Mouse (Mus musculus) bone marrow, adult 2 months (tissue): ENCODE data around the gene Cntn1. TPM values are rescaled to one million over a fixed set of nuclear protein-coding genes. Genes with fewer than 3 reads are reported as not detected.

ENCODE experiments used
- H3K27ac ChIP-seq: fragments of 200-500 bp; 2 replicates; pipeline ENCODE4 v1.5.1; 2012; ENCODE audit warnings: low read depth, mild to moderate bottlenecking, control low read depth, inconsistent platforms, low read length; ENCODE audit not compliant: control insufficient read depth, poor library complexity, insufficient read depth
- H3K4me1 ChIP-seq: fragments of 200-500 bp; 2 replicates; pipeline ENCODE4 v1.6.1; 2011; ENCODE audit warnings: low read length; ENCODE audit not compliant: control insufficient read depth, insufficient read depth
- H3K4me3 ChIP-seq: fragments of 200-500 bp; replicated peaks from 2 replicates; pipeline ENCODE3; 2011; ENCODE audit warnings: mild to moderate bottlenecking, low read depth, low read length, control low read depth; ENCODE audit not compliant: control insufficient read depth
- CTCF ChIP-seq: fragments of 200-500 bp; IDR thresholded peaks from 2 replicates; pipeline ENCODE4 v1.5.1; 2011; ENCODE audit warnings: low read length, control low read depth; ENCODE audit not compliant: control insufficient read depth, insufficient read depth
- POLR2A ChIP-seq: fragments of 200-500 bp; IDR thresholded peaks from 2 replicates; pipeline ENCODE4 v1.6.1; 2011; ENCODE audit warnings: low read depth, mild to moderate bottlenecking, control low read depth, low read length, borderline replicate concordance; ENCODE audit not compliant: control insufficient read depth
- WGBS: fragments of 180-500 bp; shearing (Covaris S2); methylation state at CpG from one replicate; pipeline ENCODE4 v1.1.7; 2018; 5-methylcytosine and 5-hydroxymethylcytosine counted together
- polyA plus RNA-seq: library from polyadenylated mRNA; stranded (reverse); fragments of >200 nt; gene quantifications from 2 replicates; pipeline ENCODE4 v1.2.4, GENCODE M21; 2011; ENCODE audit warnings: low replicate concordance; ENCODE audit not compliant: missing spikeins, insufficient read depth, insufficient read length

The Cntn1 gene
- polyA plus RNA-seq, 1 experiment, result not detected

DNA sequence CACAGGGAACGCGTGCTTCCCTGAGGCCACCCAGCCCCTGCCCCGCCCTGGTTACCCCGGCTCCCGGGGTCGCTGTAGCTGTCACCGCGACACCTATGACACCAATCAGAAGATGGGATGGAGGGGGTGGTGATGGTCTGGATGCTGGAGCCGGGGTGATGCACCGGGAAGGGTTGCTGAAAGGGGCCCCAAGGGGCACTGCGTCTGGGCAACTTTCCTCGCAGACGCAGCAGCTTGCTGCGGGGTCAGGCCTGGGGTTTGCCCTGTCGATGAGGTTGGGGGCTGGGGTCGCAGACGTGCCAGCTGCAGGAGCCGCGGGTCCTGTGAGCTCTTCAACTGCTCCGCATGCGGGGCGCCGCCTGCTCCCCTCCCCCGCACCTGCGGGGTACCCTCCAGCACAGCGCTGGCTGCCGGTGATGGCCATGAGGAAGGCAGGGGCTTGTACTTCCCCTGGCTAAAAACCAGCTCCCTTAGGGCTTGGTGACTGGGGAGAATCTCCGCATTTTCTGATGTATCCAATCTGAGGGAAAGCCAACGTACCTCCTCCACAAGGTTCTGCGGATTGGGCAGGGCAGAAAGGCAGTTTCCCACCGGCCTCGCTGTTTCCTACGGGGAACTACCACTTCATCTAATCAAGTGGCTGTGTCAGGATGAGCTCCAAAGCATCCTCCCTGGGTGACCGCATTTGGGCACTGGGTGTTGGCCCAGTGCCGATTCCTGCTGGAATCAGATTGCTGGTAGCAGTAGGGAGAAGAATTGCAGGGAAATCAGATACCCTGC lies 578 bp downstream of the Cntn1 start:
- TF ChIP-seq POLR2A (no peak), CTCF (no peak)
- Histone ChIP-seq H3K27ac (no peak overlapping the region; the same call in 1 of the 2 replicates), H3K4me3 (no peak overlapping the region), H3K4me1 (no peaks in the 10 kb centered on the region)
- 5% methylated on average over 34 of the region's 35 CpGs for WGBS

DNA sequence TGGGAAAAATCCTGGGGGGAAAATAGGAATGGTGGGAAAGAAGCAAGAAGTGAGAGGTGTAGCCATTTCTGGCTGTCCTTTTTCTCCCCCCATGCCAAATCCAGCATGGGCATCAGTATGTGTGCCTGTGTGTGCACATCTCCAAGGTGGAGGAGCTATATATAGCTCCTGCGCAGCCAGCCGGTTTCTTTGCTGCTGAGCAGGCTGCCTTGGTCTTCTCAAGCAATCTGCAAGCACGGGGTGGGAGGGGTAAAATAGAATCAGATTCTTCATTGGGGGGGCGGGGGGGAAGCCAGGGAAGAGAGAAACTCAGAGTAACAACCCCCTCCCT lies 1.1 kb downstream of the Cntn1 start:
- H3K4me1 ChIP-seq, result no peaks in the 10 kb centered on the region
- no peak overlapping the region for H3K4me3 ChIP-seq
- no peak for TF ChIP-seq POLR2A
- WGBS, result 25% methylated on average over 4 of the region's 4 CpGs
- H3K27ac ChIP-seq, result no peak overlapping the region

DNA sequence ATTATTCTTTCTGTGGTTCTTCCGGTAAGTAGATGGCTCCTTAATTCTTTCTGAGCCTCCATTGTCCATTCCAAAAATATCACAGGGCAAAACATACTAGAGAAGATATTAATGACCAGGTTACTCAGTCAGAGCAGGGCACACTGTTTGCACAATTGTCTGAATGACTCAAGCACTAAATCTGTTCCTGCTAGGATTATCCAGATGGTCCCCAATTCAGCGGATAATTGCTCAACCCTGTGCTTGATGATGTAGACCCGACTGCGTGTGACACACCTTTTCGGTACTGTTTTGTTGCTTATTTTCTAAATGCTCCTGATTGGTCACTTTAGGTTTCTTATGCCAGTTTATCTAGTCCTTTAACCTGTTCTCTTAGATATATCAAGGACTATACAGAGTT lies 6.6 kb downstream of the Cntn1 start:
- no peak overlapping the region for H3K27ac ChIP-seq
- no peak for TF ChIP-seq CTCF
- no peak for TF ChIP-seq POLR2A
- WGBS, result 85% methylated on average over 5 of the region's 5 CpGs
- H3K4me3 ChIP-seq, result no peak overlapping the region
- no peaks in the 10 kb centered on the region for H3K4me1 ChIP-seq

DNA sequence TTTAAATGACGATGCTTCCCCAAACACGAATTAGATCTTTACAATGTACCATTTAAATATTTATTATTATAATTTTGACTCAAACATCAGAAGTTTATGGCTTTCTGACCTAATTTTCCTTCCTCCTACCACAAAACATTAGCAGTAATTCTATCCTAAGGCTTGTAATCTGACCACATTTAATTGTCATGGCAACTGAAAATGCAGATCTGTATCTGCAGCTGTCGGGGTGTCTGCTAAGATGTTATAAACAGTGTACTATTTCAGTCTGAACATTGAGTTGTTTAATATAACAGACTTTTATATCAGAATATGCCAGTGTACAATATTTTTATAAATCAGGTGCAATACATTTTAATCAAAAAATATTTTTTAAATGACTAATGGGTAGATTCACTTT lies 10.0 kb downstream of the Cntn1 start:
- TF ChIP-seq CTCF, result no peak
- TF ChIP-seq POLR2A, result no peak
- WGBS, result 60% methylated on average over 3 of the region's 3 CpGs
- Histone ChIP-seq H3K4me3 (no peak overlapping the region), H3K27ac (no peak overlapping the region), H3K4me1 (no peaks in the 10 kb centered on the region)

DNA sequence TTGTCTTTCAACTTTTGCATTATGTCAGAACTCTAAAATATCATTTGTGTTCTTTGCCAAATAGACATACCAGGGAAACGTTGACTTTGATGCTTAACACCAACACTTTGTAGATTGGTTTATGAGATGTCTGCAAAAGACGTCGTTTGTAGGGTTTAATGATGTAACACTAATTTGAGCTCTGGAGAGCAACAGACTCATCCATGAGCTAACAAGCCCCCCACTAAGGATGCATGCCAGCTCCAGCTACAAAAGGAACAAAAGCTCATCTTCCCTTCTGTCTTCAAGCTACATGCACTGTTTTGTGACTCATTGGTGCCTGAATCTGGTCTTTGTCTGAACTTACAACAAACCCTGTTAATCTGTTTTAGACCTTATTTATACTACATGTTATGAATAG lies 28.5 kb downstream of the Cntn1 start:
- H3K27ac ChIP-seq, result no peak overlapping the region
- 73% methylated on average over 3 of the region's 3 CpGs for WGBS
- TF ChIP-seq CTCF (no peak), POLR2A (no peak)
- H3K4me3 ChIP-seq, result no peak overlapping the region
- H3K4me1 ChIP-seq, result no peaks in the 10 kb centered on the region

DNA sequence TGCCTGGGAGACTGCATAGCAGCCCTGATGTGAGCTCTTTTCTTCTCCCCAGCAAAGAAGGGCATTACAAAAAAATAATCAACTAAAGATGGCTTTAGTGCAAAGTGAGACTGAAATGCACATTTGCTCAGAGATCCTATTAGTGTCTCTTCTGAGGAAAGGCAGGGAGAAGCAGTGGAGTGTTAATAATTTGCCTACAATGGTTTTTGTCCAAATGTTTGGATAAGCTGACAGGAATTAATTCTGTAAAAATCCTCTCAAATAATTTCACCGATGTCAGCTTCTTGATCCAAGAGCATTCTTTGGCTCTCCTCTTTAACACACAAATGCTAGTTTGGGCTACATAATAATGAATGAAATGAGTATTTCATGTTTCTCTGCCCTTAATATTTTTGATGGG lies 34.9 kb downstream of the Cntn1 start:
- WGBS, result 97% methylated on average over 1 of the region's 1 CpGs
- Histone ChIP-seq H3K4me3 (no peak overlapping the region), H3K27ac (no peak overlapping the region), H3K4me1 (no peaks in the 10 kb centered on the region; the same call in 1 of the 2 replicates)
- TF ChIP-seq CTCF (no peak), POLR2A (no peak)

DNA sequence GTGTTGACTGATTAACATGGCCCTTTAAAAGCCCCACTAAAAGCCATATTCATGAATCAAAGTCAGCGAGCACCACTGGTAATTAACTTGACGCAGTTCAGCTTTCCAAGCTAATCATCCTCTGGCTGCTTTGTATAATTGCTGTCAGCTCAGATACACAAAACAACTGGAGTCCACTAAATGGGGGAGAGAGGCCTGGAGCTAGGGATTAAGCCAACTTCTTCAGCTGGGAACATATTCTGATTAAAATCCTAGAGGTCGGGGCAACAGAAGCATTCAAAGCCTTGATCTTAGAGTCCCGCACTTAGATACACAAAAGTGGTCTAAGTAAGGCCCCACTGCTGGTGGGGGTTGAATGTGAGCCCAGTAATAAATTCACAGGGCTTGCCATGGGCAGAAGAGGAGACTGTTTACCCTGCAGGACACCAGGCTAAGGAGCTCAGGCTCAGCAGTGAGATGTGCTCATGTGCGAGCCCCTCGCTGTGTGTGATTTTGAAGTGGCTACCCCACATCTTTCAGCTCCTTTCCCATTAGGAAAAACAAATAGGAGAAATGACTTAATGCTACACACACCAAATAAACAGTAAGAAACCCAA lies 36.8 kb downstream of the Cntn1 start:
- Histone ChIP-seq H3K27ac (no peak overlapping the region), H3K4me3 (no peak overlapping the region), H3K4me1 (no peaks in the 10 kb centered on the region; the same call in 1 of the 2 replicates)
- WGBS, result 77% methylated on average over 6 of the region's 6 CpGs
- TF ChIP-seq POLR2A (no peak), CTCF (no peak)

DNA sequence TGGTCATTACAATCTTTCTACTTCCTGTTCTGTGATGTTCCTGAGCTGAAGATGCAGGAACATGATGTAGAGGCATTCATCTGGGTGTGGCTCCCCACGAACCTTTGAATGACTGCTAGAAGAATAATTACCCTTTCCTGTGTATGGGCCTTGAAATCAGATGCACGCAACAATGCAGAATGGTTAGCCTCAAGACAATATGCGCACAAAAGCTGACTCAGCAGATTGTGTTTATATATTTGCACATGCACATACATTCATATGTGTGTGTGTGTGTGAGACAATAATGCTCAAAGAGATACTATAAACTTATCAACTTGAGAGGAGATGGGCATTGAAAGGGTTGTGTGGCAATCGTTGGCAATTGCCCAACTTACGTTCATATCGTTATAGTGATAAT lies 39.8 kb downstream of the Cntn1 start:
- H3K27ac ChIP-seq, result no peak overlapping the region
- WGBS, result 77% methylated on average over 6 of the region's 6 CpGs
- no peak overlapping the region for H3K4me3 ChIP-seq
- H3K4me1 ChIP-seq, result no peaks in the 10 kb centered on the region
- TF ChIP-seq CTCF (no peak), POLR2A (no peak)
